Mouse (Mus musculus): ENCODE results near the gene 4930442H23Rik. TPM values are rescaled to one million over a fixed set of nuclear protein-coding genes. Genes with fewer than 3 reads are reported as not detected.

4930442H23Rik gene
- polyA plus RNA-seq, 1 experiment from 2014 or later = 0.07 TPM

DNA sequence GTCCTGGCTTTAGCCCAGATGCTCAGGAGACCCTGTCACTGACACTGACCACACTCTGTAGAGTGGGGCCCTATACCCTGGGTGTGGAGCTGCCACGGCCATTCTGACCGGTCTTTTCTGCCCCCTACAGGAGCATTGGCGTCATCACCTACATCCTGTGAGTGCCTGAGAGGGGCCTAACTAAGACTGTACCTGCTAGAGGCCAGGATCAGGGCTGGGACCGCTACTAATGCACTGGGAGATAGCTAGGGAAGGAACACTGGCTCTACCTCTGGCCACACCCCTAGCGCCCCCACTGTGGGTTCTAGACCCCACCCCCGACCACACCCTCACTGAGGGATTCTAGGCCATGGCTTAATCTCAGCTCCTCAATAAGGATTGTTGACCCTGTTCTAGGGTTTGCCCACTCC lies 7.3 kb upstream of the 4930442H23Rik start:
- WGBS = 59% methylated on average over 6 of the region's 6 CpGs
- ATAC-seq (ENCODE audit: low FRiP score, low TSS enrichment) (no peak), DNase-seq (ENCODE audit: low spot score) (no peak)
- H3K27ac ChIP-seq (replicated peaks) = peak overlapping the region; percentile 35; the same call in 1 of the 2 replicates
- H3K36me3 ChIP-seq (ENCODE audit: control insufficient read depth, insufficient read depth, low read length) = peaks cover 6% of the 10 kb centered on the region; the same call in 1 of the 2 replicates
- H3K9ac ChIP-seq (ENCODE audit: low read length) = no peak overlapping the region
- H3K4me2 ChIP-seq (replicated peaks; ENCODE audit: low read depth) = no peak overlapping the region
- H3K4me3 ChIP-seq (ENCODE audit: low read depth, low read length) = no peak overlapping the region
- TF ChIP-seq EP300 (optimal IDR thresholded peaks at IDR 0.05) (no peak), CTCF (IDR thresholded peaks at IDR 0.05; ENCODE audit: low read depth) (peak; percentile 61)
- H3K4me1 ChIP-seq (replicated peaks; ENCODE audit: control insufficient read depth, insufficient read depth) = peaks cover 2% of the 10 kb centered on the region; the same call in 1 of the 2 replicates
- no peaks in the 10 kb centered on the region for H3K9me3 ChIP-seq (ENCODE audit: control insufficient read depth, low read length)
- no peaks in the 10 kb centered on the region for H3K27me3 ChIP-seq (ENCODE audit: control insufficient read depth, insufficient read depth, low read length)

DNA sequence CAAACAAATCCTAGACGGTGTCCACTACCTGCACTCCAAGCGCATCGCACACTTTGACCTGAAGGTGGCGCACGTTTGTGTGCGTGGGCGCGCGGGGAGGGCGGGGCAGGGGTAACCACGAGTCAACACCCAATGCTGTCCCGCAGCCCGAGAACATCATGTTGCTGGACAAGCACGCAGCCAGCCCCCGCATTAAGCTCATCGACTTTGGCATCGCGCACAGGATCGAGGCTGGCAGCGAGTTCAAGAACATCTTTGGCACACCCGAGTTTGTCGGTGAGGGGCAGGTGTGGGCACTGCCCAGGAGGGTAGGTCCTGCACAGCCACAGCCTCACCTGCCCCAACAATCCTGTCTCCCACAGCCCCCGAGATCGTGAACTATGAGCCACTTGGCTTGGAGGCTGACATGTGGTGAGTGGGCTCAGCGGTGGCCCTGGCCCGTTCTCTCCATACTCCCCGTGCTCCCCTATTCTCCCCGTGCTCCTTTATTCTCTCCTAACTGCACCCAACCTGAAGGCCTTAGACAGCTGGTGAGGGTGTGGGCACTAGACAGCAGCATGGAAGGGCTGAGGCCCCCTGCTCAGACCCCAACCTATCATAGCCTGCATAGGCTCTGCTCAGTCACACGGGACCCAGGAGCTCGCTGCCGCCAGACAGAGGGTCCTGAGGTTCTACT lies 6.7 kb upstream of the 4930442H23Rik start:
- H3K9me3 ChIP-seq (ENCODE audit: control insufficient read depth, low read length) = no peaks in the 10 kb centered on the region
- ATAC-seq (ENCODE audit: low FRiP score, low TSS enrichment) (no peak), DNase-seq (ENCODE audit: low spot score) (peak; percentile 77)
- peaks cover 6% of the 10 kb centered on the region; the same call in 1 of the 2 replicates for H3K36me3 ChIP-seq (ENCODE audit: control insufficient read depth, insufficient read depth, low read length)
- H3K4me1 ChIP-seq (replicated peaks; ENCODE audit: control insufficient read depth, insufficient read depth) = peaks cover 2% of the 10 kb centered on the region; the same call in 1 of the 2 replicates
- WGBS = 67% methylated on average over 31 of the region's 31 CpGs
- H3K27ac ChIP-seq (replicated peaks) = peak overlapping the region; percentile 8; the same call in 1 of the 2 replicates
- no peak overlapping the region for H3K9ac ChIP-seq (ENCODE audit: low read length)
- no peak for TF ChIP-seq EP300 (optimal IDR thresholded peaks at IDR 0.05)
- TF ChIP-seq CTCF (IDR thresholded peaks at IDR 0.05; ENCODE audit: low read depth) = peak; percentile 79
- no peak overlapping the region for H3K4me2 ChIP-seq (replicated peaks; ENCODE audit: low read depth)
- H3K27me3 ChIP-seq (ENCODE audit: control insufficient read depth, insufficient read depth, low read length) = no peaks in the 10 kb centered on the region
- no peak overlapping the region for H3K4me3 ChIP-seq (ENCODE audit: low read depth, low read length)

GRCm38 (mm10) chr10:81189821-81190220 lies 6.2 kb upstream of the 4930442H23Rik start:
- DNase-seq (ENCODE audit: low spot score) = no peak

GRCm38 (mm10) chr10:81187161-81187560 lies 3.5 kb upstream of the 4930442H23Rik start:
- Histone ChIP-seq H3K36me3 (ENCODE audit: control insufficient read depth, insufficient read depth, low read length) (peaks cover 6% of the 10 kb centered on the region; the same call in 1 of the 2 replicates), H3K4me1 (replicated peaks; ENCODE audit: control insufficient read depth, insufficient read depth) (peaks cover 8% of the 10 kb centered on the region), H3K4me3 (ENCODE audit: low read depth, low read length) (no peak overlapping the region), H3K4me2 (replicated peaks; ENCODE audit: low read depth) (no peak overlapping the region), H3K27ac (replicated peaks) (no peak overlapping the region), H3K27me3 (ENCODE audit: control insufficient read depth, insufficient read depth, low read length) (no peaks in the 10 kb centered on the region), H3K9me3 (ENCODE audit: control insufficient read depth, low read length) (no peaks in the 10 kb centered on the region), H3K9ac (ENCODE audit: low read length) (no peak overlapping the region)
- TF ChIP-seq EP300 (optimal IDR thresholded peaks at IDR 0.05) (no peak), CTCF (IDR thresholded peaks at IDR 0.05; ENCODE audit: low read depth) (no peak)
- DNase-seq (ENCODE audit: low spot score) = no peak
- ATAC-seq (ENCODE audit: low FRiP score, low TSS enrichment) = no peak
- WGBS = 91% methylated on average over 9 of the region's 9 CpGs

More at GRCm38 (mm10) chr10:81189821-81190220, 6.2 kb upstream of the 4930442H23Rik start:
- Histone ChIP-seq H3K36me3 (ENCODE audit: control insufficient read depth, insufficient read depth, low read length) (peaks cover 6% of the 10 kb centered on the region; the same call in 1 of the 2 replicates), H3K9ac (ENCODE audit: low read length) (no peak overlapping the region), H3K27ac (replicated peaks) (no peak overlapping the region), H3K9me3 (ENCODE audit: control insufficient read depth, low read length) (no peaks in the 10 kb centered on the region), H3K27me3 (ENCODE audit: control insufficient read depth, insufficient read depth, low read length) (no peaks in the 10 kb centered on the region), H3K4me2 (replicated peaks; ENCODE audit: low read depth) (no peak overlapping the region), H3K4me3 (ENCODE audit: low read depth, low read length) (no peak overlapping the region), H3K4me1 (replicated peaks; ENCODE audit: control insufficient read depth, insufficient read depth) (peaks cover 2% of the 10 kb centered on the region; the same call in 1 of the 2 replicates)
- TF ChIP-seq CTCF (IDR thresholded peaks at IDR 0.05; ENCODE audit: low read depth) = no peak
- no peak for TF ChIP-seq EP300 (optimal IDR thresholded peaks at IDR 0.05)
- 86% methylated on average over 26 of the region's 26 CpGs for WGBS
- ATAC-seq (ENCODE audit: low FRiP score, low TSS enrichment) = no peak

DNA sequence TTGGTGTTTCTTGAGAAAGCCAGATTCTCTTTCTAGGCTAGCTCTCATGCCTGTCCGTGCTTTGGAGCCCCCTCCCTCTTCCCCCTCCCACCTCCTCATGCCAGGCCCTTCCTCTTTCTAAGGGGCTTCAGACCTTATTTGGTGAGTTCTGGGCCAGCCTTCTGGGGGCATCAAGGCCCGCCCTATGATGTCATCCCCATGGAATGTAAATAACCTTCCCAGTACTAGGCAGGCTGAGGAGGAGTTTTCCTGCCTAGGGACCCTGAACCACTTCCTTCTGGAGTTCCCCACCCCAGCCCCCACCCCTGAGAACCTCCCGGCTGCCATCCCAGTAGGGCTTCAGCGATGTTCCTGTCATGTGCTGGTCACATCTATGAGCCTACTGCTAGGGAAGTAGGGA lies 1.1 kb upstream of the 4930442H23Rik start:
- peak; percentile 5; the same call in 1 of the 2 replicates for ATAC-seq (ENCODE audit: low FRiP score, low TSS enrichment)
- H3K4me2 ChIP-seq (replicated peaks; ENCODE audit: low read depth) = peak overlapping the region; percentile 23; the same call in 1 of the 2 replicates
- H3K9ac ChIP-seq (ENCODE audit: low read length) = 0 out of 2 replicates have a peak overlapping the region, but pooled peaks have one; percentile 5
- peaks cover 25% of the 10 kb centered on the region for H3K36me3 ChIP-seq (ENCODE audit: control insufficient read depth, insufficient read depth, low read length)
- H3K27ac ChIP-seq (replicated peaks) = peak overlapping the region; percentile 94
- H3K4me3 ChIP-seq (ENCODE audit: low read depth, low read length) = no peak overlapping the region
- no peaks in the 10 kb centered on the region for H3K27me3 ChIP-seq (ENCODE audit: control insufficient read depth, insufficient read depth, low read length)
- peaks cover 8% of the 10 kb centered on the region; the same call in 1 of the 2 replicates for H3K4me1 ChIP-seq (replicated peaks; ENCODE audit: control insufficient read depth, insufficient read depth)
- no peak for TF ChIP-seq EP300 (optimal IDR thresholded peaks at IDR 0.05)
- H3K9me3 ChIP-seq (ENCODE audit: control insufficient read depth, low read length) = no peaks in the 10 kb centered on the region
- 9% methylated on average over 4 of the region's 4 CpGs for WGBS
- DNase-seq (ENCODE audit: low spot score) = no peak
